Mouse (Mus musculus) heart, postnatal 0 days (tissue): ENCODE measurements at regions not wholly inside any gene's neighbourhood (a gene's known extent, or its start where the extent isn't known, plus 50 kb on each side); places are given as distances from the start of the nearest gene placed in this dataset.

Source experiments
- CTCF ChIP-seq: IDR thresholded peaks from 2 replicates; pipeline ENCODE4 v1.5.1; 2016; ENCODE audit warnings: antibody characterized with exemption, control low read depth, low read depth
- EP300 ChIP-seq: IDR thresholded peaks from 2 replicates; pipeline ENCODE4 v1.6.1; 2016; ENCODE audit warnings: antibody characterized with exemption, low read depth

DNA sequence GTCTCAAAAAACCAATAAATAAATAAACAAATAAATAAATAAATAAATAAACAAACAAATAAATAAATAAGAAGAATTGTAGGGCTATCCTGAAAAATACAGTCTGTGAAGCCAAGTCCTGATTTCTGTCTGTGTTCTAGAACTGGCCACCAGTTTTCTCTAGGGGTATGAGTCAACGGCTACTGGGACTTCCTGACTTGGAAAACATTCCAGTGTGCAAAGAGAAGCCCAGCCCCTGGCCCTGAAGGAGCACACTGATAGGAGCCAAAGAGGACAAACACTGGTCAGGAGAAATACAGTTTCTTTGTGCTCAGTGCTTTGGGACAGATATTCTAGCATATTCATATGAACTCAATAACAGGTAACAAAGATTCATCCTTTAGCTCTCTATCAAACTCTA, 271.3 kb upstream of the Thbs1 start:
- TF ChIP-seq CTCF (no peak), EP300 (no peak)
